Mouse (Mus musculus) erythroblast, embryonic 14.5 days (primary cell): Measurements from ENCODE around the gene Macrod1.

Source experiments
- GATA1 ChIP-seq: IDR thresholded peaks from 2 replicates; pipeline ENCODE4 v1.6.1; 2012; ENCODE audit warnings: low read length, inconsistent platforms, mixed read lengths
- TAL1 ChIP-seq: IDR thresholded peaks from 3 replicates; pipeline ENCODE4 v1.6.1; 2012; ENCODE audit warnings: low read length, inconsistent platforms, mixed read lengths

- TF ChIP-seq GATA1: no peak
- no peak for TF ChIP-seq TAL1
Measured at GRCm38 (mm10) chr19:7182273-7182949, 125.8 kb downstream of the Macrod1 start.
